Mouse (Mus musculus) A20 (cell line): Measurements from ENCODE around the gene Cpn1.

ENCODE experiments used
- DNase-seq: peaks from one replicate; pipeline ENCODE4 v3.0.0-alpha.2; 2011; ENCODE audit warnings: low read depth, low spot score

The Cpn1 gene

GRCm38 (mm10) chr19:43986069-43986794, at the start of gene Cpn1:
Gene Cpn1 (minus strand): TSS chr19:43986556.
- DNase-seq, result no peak

DNA sequence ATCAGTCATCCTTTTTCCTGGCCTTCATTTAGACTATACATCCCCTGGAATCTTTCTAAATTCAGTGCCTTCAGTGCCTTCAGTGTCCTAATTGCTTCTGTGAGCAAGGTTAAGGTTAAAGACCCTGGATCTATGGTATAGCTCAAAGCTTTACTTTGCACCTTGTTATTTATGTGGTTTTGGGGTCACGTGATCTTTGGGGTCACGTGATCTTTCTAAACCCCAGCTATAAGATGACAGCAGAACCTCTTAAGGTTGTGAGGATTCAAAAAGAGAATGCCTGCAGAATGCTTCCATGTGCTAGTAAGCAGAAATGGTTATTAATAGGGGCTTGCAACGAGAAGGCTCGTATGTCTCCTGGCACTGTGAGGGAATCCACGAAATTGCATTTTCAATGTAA, 47.0 kb upstream of the Cpn1 start:
- no peak for DNase-seq

GRCm38 (mm10) chr19:44032046-44032744, 45.8 kb upstream of the Cpn1 start:
- DNase-seq, result no peak

DNA sequence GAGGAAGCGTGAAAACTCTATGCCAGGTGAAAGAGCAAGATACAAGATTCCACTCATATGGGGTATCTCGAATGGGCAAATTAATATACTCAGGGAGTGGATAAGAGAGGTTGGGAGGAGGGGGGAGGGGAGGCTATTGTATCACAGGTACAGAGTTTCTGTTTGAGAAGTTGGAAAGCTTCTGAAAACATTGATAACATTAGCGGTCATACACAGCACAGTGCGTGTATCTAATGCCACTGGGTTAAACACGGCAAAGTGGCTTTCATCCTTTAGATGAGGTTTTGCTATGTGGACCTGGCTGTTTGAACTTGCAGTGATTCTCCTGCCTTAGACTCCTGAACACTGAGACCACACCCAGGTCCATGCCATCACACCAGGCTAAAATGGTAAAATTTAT, 43.7 kb upstream of the Cpn1 start:
- DNase-seq, result no peak

DNA sequence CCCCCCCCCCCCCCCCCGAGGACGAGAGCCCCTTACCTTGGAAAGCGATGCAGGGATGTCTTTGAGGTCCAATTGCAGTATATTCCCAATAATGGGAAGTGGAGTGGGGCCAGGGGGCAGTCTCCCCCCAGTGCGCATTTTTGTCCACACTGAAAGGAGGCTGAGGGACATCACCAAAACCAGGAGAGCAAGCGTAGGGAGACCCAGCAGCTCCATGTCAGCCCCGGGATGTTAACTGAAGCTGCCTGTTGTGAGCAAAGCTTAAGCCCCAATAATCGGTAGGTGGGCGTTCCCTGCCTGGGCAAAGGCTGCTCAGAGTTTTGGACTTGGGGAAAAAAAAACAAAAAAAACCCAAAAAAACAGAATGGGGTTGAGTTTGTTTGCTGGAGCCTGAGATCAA, 42.6 kb upstream of the Cpn1 start, which contains the start of gene Cyp2c23:
Cyp2c23 (minus strand) TSS at position 237 of the 400 bp plus-strand sequence.
- DNase-seq, result no peak

DNA sequence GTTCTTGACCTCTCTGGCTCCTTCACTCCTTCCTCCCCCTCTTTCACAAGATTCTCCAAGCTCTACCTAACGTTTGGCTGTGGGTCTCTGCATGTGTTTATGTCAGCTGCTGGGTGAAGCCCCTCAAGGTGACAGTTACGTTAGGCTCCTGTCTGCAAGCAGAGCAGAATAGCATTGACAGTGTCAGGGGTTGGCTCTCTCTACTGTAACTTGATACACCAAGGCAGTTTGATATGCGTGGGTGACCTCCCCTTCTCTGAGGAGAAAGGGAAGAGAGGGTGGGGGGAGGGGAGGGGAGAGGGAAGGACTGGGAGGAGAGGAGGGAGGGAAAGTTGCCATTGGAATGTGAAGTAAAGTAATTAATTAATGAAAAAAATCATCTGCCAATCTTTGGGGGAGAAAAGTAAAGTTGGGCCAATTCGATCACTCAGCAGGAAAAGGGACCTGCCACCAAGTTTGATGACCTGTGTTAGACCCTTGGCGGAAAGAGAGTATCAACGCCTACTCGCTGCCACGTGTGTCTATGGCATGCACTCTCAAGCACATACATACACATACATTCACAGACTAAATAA, 40.7 kb upstream of the Cpn1 start:
- no peak for DNase-seq

GRCm38 (mm10) chr19:44024921-44025585, 38.7 kb upstream of the Cpn1 start:
- no peak for DNase-seq

GRCm38 (mm10) chr19:44023066-44023465, 36.7 kb upstream of the Cpn1 start:
- DNase-seq, result peak; percentile 35

DNA sequence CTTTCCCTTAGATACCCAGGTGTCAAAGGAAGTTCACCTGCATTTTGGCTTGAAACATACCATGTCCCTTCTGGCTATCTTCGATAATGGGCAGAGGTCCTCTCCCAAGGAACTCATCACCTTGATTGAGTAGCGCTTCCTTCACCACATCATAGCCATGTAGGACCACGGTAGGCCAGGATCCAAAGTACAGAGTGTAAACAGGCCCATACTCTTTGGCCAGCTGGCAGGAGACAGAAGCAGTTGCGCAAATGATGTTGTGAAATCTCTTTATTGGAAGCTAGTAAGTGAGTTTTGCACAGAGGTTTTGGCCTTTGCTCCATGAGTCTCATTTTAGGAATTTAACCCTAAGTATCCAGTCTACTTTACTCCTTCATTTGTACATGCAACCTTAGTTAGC, 35.1 kb upstream of the Cpn1 start:
- DNase-seq, result no peak

- no peak for DNase-seq
These were observed 33.4 kb upstream of the Cpn1 start for GRCm38 (mm10) chr19:44019739-44020138.

- DNase-seq, result no peak
These were observed 27.5 kb upstream of the Cpn1 start for GRCm38 (mm10) chr19:44013862-44014261.

DNA sequence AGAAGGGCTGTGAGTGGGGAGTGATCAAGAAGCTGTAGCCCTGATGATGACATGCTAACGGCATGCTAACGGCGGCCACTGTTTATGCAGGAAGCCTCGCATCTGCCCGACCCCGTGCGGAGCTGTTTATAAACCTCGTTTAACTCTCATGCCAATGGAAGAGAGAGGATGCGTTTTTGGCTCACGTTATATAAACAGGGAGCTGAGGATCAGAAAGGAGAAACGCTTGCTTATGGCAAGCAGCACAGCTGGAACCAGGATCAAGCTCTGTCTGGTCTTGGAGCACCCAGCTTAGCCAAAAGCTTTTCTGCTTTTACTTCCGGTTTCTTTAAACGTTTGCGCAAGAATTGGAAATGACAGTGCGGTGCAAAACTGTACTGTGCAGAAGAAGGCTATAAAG, 22.4 kb upstream of the Cpn1 start:
- DNase-seq, result no peak

DNA sequence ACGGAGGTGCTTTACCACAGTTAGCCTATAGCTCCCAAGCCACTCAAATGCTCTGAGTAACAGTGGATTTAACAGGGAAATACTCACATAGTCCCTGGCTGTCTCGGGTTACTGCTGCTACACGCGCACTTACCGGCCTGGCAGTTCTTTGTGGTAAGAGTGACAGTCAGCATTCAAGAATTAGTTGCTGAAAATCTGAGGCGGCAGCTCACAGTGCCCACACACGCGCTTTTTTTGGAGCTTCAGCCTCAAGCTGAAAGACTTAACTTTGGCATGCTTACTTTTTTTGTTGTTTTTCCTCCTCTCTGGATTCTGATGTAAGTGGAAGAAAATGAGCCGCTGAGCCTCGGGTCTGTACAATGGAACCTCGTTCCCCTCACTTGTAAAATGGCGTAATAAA, 20.8 kb upstream of the Cpn1 start:
- no peak for DNase-seq

DNA sequence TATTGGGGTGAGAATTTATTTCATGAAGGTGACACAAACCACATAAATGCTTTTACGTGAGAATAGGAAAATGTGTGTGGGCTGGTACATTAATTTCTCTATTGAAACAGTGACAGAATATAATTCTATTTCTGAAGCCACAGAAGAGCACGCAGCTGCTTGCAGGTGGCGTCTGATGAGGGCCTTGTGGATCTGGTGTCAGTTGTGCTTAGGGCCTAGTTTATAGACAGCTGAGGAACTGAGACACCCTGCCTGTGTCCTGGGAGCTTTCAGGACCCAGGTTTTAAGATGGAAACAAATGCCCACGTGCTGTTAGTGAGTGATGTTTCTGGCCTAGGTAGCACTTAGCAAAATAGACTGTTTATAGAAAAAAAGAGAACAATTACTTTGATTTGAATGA, 18.7 kb upstream of the Cpn1 start:
- DNase-seq, result peak; percentile 33

- DNase-seq, result no peak
These were observed 17.9 kb upstream of the Cpn1 start for GRCm38 (mm10) chr19:44004261-44004660.

GRCm38 (mm10) chr19:44000720-44001119, 14.4 kb upstream of the Cpn1 start:
- no peak for DNase-seq

DNA sequence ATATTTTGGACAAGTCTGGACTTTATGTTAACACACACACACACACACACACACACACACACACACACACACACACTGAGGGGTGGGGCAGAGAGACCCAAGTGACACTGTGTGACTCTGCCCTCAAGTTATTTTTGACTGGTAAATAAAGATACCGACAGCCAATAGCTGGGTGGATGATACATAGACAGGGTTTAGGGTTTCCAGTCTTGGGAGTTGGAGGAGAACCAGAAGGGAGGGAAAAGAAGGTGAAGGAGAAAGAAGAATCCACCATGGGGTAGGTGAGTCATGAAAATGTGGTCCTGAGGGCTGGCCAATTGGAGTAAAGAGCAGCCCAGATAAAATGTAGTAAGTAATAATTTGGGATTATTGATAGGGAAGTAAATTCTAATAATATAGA, 13.7 kb upstream of the Cpn1 start:
- no peak for DNase-seq

DNA sequence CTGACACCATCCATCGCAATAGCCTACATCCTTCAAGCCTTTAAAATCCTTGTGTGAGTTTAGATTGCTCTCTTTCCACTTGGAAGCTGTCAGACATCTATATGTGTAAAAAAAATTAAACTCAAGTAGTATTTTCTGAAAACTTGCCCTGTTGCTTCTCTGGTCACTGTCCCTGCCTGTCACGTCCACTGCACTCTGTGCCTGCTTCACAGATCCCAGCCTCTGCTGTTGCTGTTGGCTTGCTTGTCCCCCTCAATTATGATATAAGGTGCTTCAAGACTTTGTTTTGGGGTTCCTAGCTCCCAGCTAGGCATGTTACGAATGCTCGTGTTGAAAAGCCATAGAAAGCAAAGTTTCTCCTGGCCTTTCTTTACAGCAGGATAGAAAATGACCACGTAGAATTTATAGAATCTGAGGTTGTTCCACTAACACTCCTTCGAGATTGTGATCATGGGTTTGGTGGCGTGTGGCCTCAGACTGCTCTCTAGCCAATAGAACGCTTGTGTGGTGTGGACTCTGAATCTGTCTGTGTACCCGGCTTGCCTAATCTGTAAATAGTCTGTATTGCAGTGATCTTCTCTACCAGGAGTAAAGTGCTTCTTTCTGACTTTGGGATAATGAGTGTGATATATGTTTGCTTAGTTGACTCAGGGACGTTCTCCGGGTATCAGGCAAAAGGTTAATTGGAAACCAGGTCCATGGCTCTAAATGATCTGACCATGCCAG, 12.6 kb upstream of the Cpn1 start:
- DNase-seq, result no peak

DNA sequence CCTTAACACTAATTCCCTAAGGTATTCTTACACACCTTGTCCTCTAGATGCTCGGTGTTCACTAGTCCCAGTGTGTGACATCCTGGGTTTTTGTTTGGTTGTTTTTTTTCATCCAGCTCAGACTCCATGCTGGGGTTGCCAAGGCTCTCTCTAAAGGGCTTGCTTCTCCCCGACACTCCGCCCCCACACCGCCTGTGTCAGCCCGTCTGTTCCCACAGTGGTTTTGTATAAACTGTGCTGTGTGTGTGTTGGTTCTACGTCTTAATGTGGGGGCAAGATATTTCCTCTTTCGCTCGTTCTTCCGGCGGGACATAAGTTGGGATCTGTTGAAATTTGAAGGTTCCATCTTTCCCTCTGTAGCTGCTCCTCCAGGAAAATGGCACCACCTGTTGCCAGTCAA, 11.7 kb upstream of the Cpn1 start:
- DNase-seq, result no peak

DNA sequence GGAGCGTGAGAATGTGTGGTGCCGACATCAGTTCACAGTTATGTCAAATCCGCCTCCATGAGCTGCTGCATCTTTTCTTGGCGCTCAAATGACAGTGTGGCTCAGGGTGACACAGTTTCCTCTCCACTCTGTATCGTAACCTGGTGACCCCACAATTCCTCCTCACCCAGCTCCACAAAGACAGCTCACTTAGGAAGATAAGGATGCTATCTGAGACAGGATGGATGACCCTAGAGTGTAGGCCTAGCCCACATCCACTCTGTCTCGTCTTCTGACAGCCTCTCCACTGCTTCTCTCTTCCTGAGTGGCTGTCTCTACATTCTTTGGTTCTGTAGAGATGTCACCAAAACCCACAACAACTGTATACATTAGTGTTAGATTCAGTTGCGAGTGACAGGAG, 9.1 kb upstream of the Cpn1 start:
- no peak for DNase-seq

DNA sequence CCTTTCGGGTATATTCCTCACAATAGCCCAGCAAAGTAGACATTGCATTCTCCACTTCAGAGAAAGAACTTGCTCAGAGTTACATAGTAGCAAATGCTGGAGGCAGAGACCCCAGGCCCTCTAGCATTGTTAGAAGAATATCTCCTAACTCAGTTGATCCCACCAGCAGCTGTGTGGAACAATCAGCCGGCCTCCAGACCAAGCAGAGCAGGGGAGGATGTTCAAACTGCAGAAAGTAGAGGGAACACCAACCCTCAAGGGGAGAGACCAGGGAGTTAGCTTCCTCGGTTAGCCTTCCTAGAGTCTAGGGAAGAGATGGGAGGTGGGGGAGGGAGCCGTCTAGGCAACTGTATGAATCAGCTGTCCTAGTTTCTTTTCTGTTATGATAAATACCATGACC, 6.1 kb upstream of the Cpn1 start:
- no peak for DNase-seq

GRCm38 (mm10) chr19:43990362-43990761, 4.0 kb upstream of the Cpn1 start:
- DNase-seq, result no peak
